In the genomic region with DNA sequence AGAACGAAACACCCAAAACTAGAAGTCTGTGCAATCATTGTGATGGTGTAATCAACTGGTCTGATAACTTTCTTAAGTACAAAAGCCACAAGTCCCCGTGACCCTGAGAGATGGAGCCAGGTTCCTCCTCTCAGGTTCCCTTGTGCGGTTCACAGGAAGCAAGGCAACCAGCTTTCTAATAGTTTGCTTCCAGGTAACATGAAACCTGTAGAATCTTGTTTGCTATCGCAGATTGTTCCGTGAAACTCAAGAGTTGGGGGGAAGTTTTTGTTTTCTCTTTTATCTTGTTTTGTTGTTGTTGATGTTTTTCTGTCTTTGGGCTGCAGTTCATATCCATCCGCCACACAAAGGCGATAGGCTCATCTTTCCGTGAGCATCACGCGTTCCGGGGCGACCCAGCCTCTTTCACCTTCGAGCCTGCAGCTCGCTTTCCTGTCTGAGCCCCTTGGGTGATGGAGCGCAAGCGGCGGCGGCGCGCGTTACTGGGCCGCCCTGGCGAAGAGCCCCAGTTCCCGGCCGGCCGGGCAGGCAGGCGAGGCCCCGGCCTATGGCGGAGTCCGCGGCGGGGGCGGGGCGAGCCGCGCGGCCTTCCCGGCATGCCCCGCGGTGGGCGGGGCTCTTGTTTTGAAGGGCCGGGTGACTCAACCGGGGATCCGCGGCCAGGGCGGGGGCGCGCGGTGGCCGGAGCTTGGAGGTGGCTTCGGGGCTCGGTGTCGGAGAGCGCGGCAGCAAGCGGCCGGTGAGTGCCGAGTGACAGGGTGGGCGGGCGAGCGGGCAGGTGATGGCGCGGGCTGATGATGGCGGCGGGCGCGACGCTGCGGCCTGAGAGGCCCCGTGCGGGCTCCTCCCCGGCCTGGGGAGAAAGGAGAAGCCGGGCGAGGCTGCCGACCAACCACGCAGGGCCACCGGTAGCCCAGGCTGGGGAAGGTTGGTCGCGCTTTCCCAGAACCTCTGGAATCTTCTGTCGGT, we compare ENCODE assay signal across 8 mouse cellular contexts. TPM values are rescaled to one million over a fixed set of nuclear protein-coding genes. Genes with fewer than 3 reads are reported as not detected.
DNase-seq lines count a peak whose midpoint lies in the region; ATAC-seq and TF ChIP-seq lines count a peak whose summit lies in the region.

A gene (plus strand): TSS at position 120 of the 969 bp plus-strand sequence.

- 0 out of 2 replicates have a peak, but pooled peaks cover 2% of the 10 kb centered on the region for H3K36me3 ChIP-seq in embryonic facial prominence, embryonic 14.5 days (ENCODE audit: control insufficient read depth, insufficient read depth, low read length)
- H3K36me3 ChIP-seq in limb, embryonic 14.5 days (ENCODE audit: control insufficient read depth, insufficient read depth, low read length): no peaks in the 10 kb centered on the region; the same call in 1 of the 2 replicates
- no peaks in the 10 kb centered on the region for H3K36me3 ChIP-seq in midbrain, postnatal 0 days (ENCODE audit: insufficient read depth, low read length)

- WGBS in embryonic facial prominence, embryonic 14.5 days: 1% methylated on average over 43 of the region's 80 CpGs
- 2% methylated on average over 50 of the region's 80 CpGs for WGBS in limb, embryonic 14.5 days
- WGBS in midbrain, postnatal 0 days: under 1% methylated on average over 53 of the region's 80 CpGs

- peaks cover 18% of the 10 kb centered on the region for H3K4me1 ChIP-seq in embryonic facial prominence, embryonic 14.5 days (ENCODE audit: control insufficient read depth, insufficient read depth, low read length)
- peaks cover 15% of the 10 kb centered on the region for H3K4me1 ChIP-seq in limb, embryonic 14.5 days (ENCODE audit: control insufficient read depth, insufficient read depth, low read length)
- peaks cover 11% of the 10 kb centered on the region for H3K4me1 ChIP-seq in midbrain, postnatal 0 days (ENCODE audit: insufficient read depth, low read length)

- peak within 1 kb of the TSS; percentile 95 for H3K9ac ChIP-seq in embryonic facial prominence, embryonic 14.5 days (ENCODE audit: low read depth, low read length)
- H3K9ac ChIP-seq in limb, embryonic 14.5 days (ENCODE audit: low read depth, low read length, severe bottlenecking): peak within 1 kb of the TSS; percentile 91
- peak within 1 kb of the TSS; percentile 85 for H3K9ac ChIP-seq in midbrain, postnatal 0 days (replicated peaks; ENCODE audit: low read length, poor library complexity, severe bottlenecking)

- DNase-seq in 3T3-L1 (ENCODE audit: low read depth, low spot score): peak; percentile 81
- DNase-seq in adrenal gland, postnatal 4 days (ENCODE audit: low spot score in 2 of 2): peak; percentile 90 to 92
- DNase-seq in embryonic facial prominence, embryonic 14.5 days (ENCODE audit: low spot score): peak; percentile 94
- DNase-seq in heart, adult 8-10 months (ENCODE audit: low spot score): peak; percentile 91
- peak; percentile 94 for DNase-seq in kidney, adult 9 months
- DNase-seq in limb, embryonic 14.5 days (ENCODE audit: low spot score): peak; percentile 88
- peak; percentile 92 for DNase-seq in midbrain, postnatal 0 days (ENCODE audit: low spot score)
- peak; percentile 94 to 95 for DNase-seq in spleen, postnatal 14 days (ENCODE audit: low spot score in 2 of 2)

- peak within 1 kb of the TSS; percentile 88 for H3K4me2 ChIP-seq in embryonic facial prominence, embryonic 14.5 days (ENCODE audit: low read depth, low read length)
- peak within 1 kb of the TSS; percentile 84 for H3K4me2 ChIP-seq in limb, embryonic 14.5 days (replicated peaks; ENCODE audit: low read depth, low read length, severe bottlenecking)
- peak within 1 kb of the TSS; percentile 64 for H3K4me2 ChIP-seq in midbrain, postnatal 0 days (ENCODE audit: low read depth, low read length, poor library complexity, severe bottlenecking)

- H3K27ac ChIP-seq in embryonic facial prominence, embryonic 14.5 days (replicated peaks; ENCODE audit: low read depth, low read length): peak within 1 kb of the TSS; percentile 98
- H3K27ac ChIP-seq in limb, embryonic 14.5 days (replicated peaks; ENCODE audit: low read depth, low read length): peak within 1 kb of the TSS; percentile 94
- peak within 1 kb of the TSS; percentile 95 for H3K27ac ChIP-seq in midbrain, postnatal 0 days (ENCODE audit: low read depth, low read length)

- peak; percentile 98 for TF ChIP-seq POLR2A in limb, embryonic 14.5 days (IDR thresholded peaks at IDR 0.05; ENCODE audit: borderline replicate concordance, extremely low read depth, insufficient read depth, insufficient read length)

- H3K4me3 ChIP-seq in embryonic facial prominence, embryonic 14.5 days (ENCODE audit: low read depth, low read length): peak within 1 kb of the TSS; percentile 85
- peak within 1 kb of the TSS; percentile 78 for H3K4me3 ChIP-seq in limb, embryonic 14.5 days (replicated peaks; ENCODE audit: low read length)
- peak within 1 kb of the TSS; percentile 55 for H3K4me3 ChIP-seq in midbrain, postnatal 0 days (ENCODE audit: low read depth, low read length)

- TF ChIP-seq CTCF in midbrain, postnatal 0 days (IDR thresholded peaks at IDR 0.05): no peak

- no peaks in the 10 kb centered on the region for H3K27me3 ChIP-seq in embryonic facial prominence, embryonic 14.5 days (replicated peaks; ENCODE audit: control insufficient read depth, insufficient read depth, low read length)
- no peaks in the 10 kb centered on the region for H3K27me3 ChIP-seq in limb, embryonic 14.5 days (ENCODE audit: control insufficient read depth, insufficient read depth, low read length)
- H3K27me3 ChIP-seq in midbrain, postnatal 0 days (ENCODE audit: insufficient read depth, low read length): no peaks in the 10 kb centered on the region

- ATAC-seq in embryonic facial prominence, embryonic 14.5 days (ENCODE audit: low read depth): peak; percentile 93
- peak; percentile 93 for ATAC-seq in limb, embryonic 14.5 days (ENCODE audit: low FRiP score, low read depth)
- ATAC-seq in midbrain, postnatal 0 days (ENCODE audit: low FRiP score): peak; percentile 89

- H3K9me3 ChIP-seq in embryonic facial prominence, embryonic 14.5 days (ENCODE audit: control insufficient read depth, low read length): peaks cover 4% of the 10 kb centered on the region
- peaks cover 5% of the 10 kb centered on the region; the same call in 1 of the 2 replicates for H3K9me3 ChIP-seq in limb, embryonic 14.5 days (ENCODE audit: control insufficient read depth, low read length)
- peaks cover 3% of the 10 kb centered on the region; the same call in 1 of the 2 replicates for H3K9me3 ChIP-seq in midbrain, postnatal 0 days (ENCODE audit: low read length)

RNA-seq across cellular contexts. Expression of the gene that starts here (rescaled TPM):
- total RNA-seq in adrenal gland, postnatal 4 days (2021): 10 to 100 TPM; 79.8 to 86.5 TPM
- 79.0 and 90.7 TPM in 2 replicates for polyA plus RNA-seq in embryonic facial prominence, embryonic 14.5 days (2014; fragmentation: Nextera tagmentation; extraction: Ambion mirVana)
- 10 to 100 TPM; 33.5 to 58.8 (median 54.0) TPM for total RNA-seq in heart, adult 8-10 months (2022)
- polyA plus RNA-seq in limb, embryonic 14.5 days (2012; rRNA removed): 66.6 and 70.1 TPM in 2 replicates
- 82.9 and 96.3 TPM in 2 replicates for polyA plus RNA-seq in limb, embryonic 14.5 days (2014; fragmentation: Nextera tagmentation; extraction: Ambion mirVana)
- 60.0 and 64.9 TPM in 2 replicates for total RNA-seq in midbrain, postnatal 0 days (2014; rRNA removed)
- polyA plus RNA-seq in midbrain, postnatal 0 days (2015; fragmentation: Nextera tagmentation; extraction: Ambion mirVana): 63.2 and 63.8 TPM in 2 replicates

Comparison
In these comparisons a context has a peak if more than half of its experiments do, and no peak if none do; other contexts are left out.
1. Peak in every context shown above with its lines: DNase-seq, ATAC-seq, H3K4me3 ChIP-seq and H3K27ac ChIP-seq.